Mouse (Mus musculus) heart, adult 2 months (tissue): Measurements from ENCODE around the gene Uhrf1.
A peak's percentile ranks its signal among the peaks of the same experiment; 100 is the strongest.

Source experiments
- CTCF ChIP-seq: fragments of 200-600 bp; IDR thresholded peaks from 2 replicates; pipeline ENCODE4 v1.8.1; 2022; ENCODE audit warnings: antibody characterized with exemption, mild to moderate bottlenecking, moderate library complexity
- EP300 ChIP-seq: fragments of 200-500 bp; IDR thresholded peaks from 2 replicates; pipeline ENCODE4 v1.6.1; 2011; ENCODE audit warnings: low read depth, low read length, control low read depth; ENCODE audit not compliant: insufficient read depth
- POLR2A ChIP-seq: fragments of 200-500 bp; IDR thresholded peaks from 2 replicates; pipeline ENCODE4 v1.6.1; 2011; ENCODE audit warnings: mild to moderate bottlenecking, low read depth, low read length, control low read depth; ENCODE audit not compliant: insufficient read depth

GRCm38 (mm10) chr17:56256239-56256881 lies 46.8 kb upstream of the Uhrf1 start, which contains the start of gene Fem1a:
- no peak for TF ChIP-seq CTCF
- TF ChIP-seq EP300, result peak; percentile 86
- peak; percentile 80 for TF ChIP-seq POLR2A
